Mouse (Mus musculus) C2C12 (cell line): ENCODE measurements around the gene Krt7. TPM values are rescaled to one million over a fixed set of nuclear protein-coding genes. Genes with fewer than 3 reads are reported as not detected.
A peak's percentile ranks its signal among the peaks of the same experiment; 100 is the strongest.

Experiments used
- H3K27me3 ChIP-seq: one replicate; pipeline ENCODE4 v1.6.1; 2011; ENCODE audit not compliant: control insufficient read depth, insufficient read depth, insufficient read length
- H3K36me3 ChIP-seq: one replicate; pipeline ENCODE4 v1.6.1; 2011; ENCODE audit not compliant: control insufficient read depth, insufficient read depth
- H3K4me3 ChIP-seq: one replicate; pipeline ENCODE4 v1.5.1; 2011; ENCODE audit warnings: mild to moderate bottlenecking, control low read depth; ENCODE audit not compliant: poor library complexity, insufficient read depth, severe bottlenecking
- H3K79me2 ChIP-seq: one replicate; pipeline ENCODE4 v1.6.1; 2011; ENCODE audit not compliant: control insufficient read depth, insufficient read depth
- H3K79me3 ChIP-seq: one replicate; pipeline ENCODE4 v1.6.1; 2011; ENCODE audit warnings: low read depth, control low read depth
- H3ac ChIP-seq: one replicate; pipeline ENCODE3; 2011; ENCODE audit warnings: low read depth; ENCODE audit not compliant: control insufficient read depth, insufficient read length
- CEBPB ChIP-seq: IDR thresholded peaks from one replicate; pipeline ENCODE4 v1.6.1; 2011; ENCODE audit warnings: low read depth, mild to moderate bottlenecking, control low read depth, moderate library complexity
- CTCF ChIP-seq: IDR thresholded peaks from one replicate; pipeline ENCODE4 v1.5.1; 2011; ENCODE audit not compliant: control insufficient read depth, insufficient read depth, insufficient read length
- FOSL1 ChIP-seq: IDR thresholded peaks from one replicate; pipeline ENCODE4 v1.8.0; 2011; ENCODE audit warnings: mild to moderate bottlenecking, low read length; ENCODE audit not compliant: poor library complexity, insufficient read depth, severe bottlenecking
- MAX ChIP-seq: IDR thresholded peaks from one replicate; pipeline ENCODE4 v1.6.1; 2011; ENCODE audit warnings: mild to moderate bottlenecking, control low read depth
- MYOD1 ChIP-seq: IDR thresholded peaks from one replicate; pipeline ENCODE4 v1.6.1; 2011; ENCODE audit warnings: low read depth; ENCODE audit not compliant: control insufficient read depth, insufficient read length
- MYOG ChIP-seq: IDR thresholded peaks from one replicate; pipeline ENCODE4 v1.6.1; 2011; ENCODE audit not compliant: control insufficient read depth, insufficient read length; ENCODE audit errors: extremely low read depth
- USF1 ChIP-seq: IDR thresholded peaks from one replicate; pipeline ENCODE4 v1.6.1; 2011; ENCODE audit warnings: low read depth, mild to moderate bottlenecking, control low read depth, moderate library complexity
- microRNA-seq: library from miRNA; unstranded; fragments of <30 nt; microRNA quantifications from one replicate; pipeline ENCODE4, GENCODE M21; 2019; ENCODE audit warnings: borderline microRNAs expressed
- polyA plus RNA-seq: library from polyadenylated mRNA; unstranded; fragments of >200 nt; fragmentation: generic; extraction: Trizol; gene quantifications from one replicate; pipeline ENCODE4 v1.2.1, GENCODE M21; 2012; ENCODE audit warnings: missing spikeins

The Krt7 gene
- polyA plus RNA-seq, 1 experiment, result 0.04 TPM

- Histone ChIP-seq H3K79me3 (no peaks in the 10 kb centered on the region), H3K4me3 (no peak within 1 kb of the TSS)
- TF ChIP-seq CEBPB (no peak), MAX (peak; percentile 47), FOSL1 (peak; percentile 54)
Measured at GRCm38 (mm10) chr15:101472952-101473528, 62.2 kb downstream of the Krt7 start, which contains the start of gene Krt86. TSS of gene Krt86 (plus strand) at chr15:101473478.

GRCm38 (mm10) chr15:101479007-101479665, 68.3 kb downstream of the Krt7 start:
- Histone ChIP-seq H3K36me3 (no peaks in the 10 kb centered on the region), H3K79me3 (no peaks in the 10 kb centered on the region), H3K4me3 (no peak overlapping the region), H3ac (no peak overlapping the region), H3K79me2 (no peaks in the 10 kb centered on the region), H3K27me3 (peaks cover 76% of the 10 kb centered on the region)
- TF ChIP-seq MYOD1 (no peak), MAX (no peak), FOSL1 (no peak), CTCF (no peak), USF1 (no peak), CEBPB (no peak), MYOG (no peak)

More at GRCm38 (mm10) chr15:101472952-101473528, 62.2 kb downstream of the Krt7 start, which contains the start of gene Krt86:
- H3K36me3 ChIP-seq, result no peaks in the 10 kb centered on the region
- no peaks in the 10 kb centered on the region for H3K79me2 ChIP-seq
- no peak within 1 kb of the TSS for H3ac ChIP-seq
- H3K27me3 ChIP-seq, result peaks cover 27% of the 10 kb centered on the region

GRCm38 (mm10) chr15:101479666-101480060, 68.8 kb downstream of the Krt7 start:
- no peaks in the 10 kb centered on the region for H3K36me3 ChIP-seq
- H3K4me3 ChIP-seq, result no peak overlapping the region
- peaks cover 80% of the 10 kb centered on the region for H3K27me3 ChIP-seq
- no peaks in the 10 kb centered on the region for H3K79me2 ChIP-seq
- TF ChIP-seq FOSL1 (no peak), MYOG (no peak), MAX (no peak), CTCF (no peak), CEBPB (no peak), MYOD1 (no peak), USF1 (no peak)
- no peaks in the 10 kb centered on the region for H3K79me3 ChIP-seq
- no peak overlapping the region for H3ac ChIP-seq

Small RNAs within 50 kb of the gene (microRNA-seq; reads per million reads assigned to microRNA genes)
- gene Mir1941, result 7.7 reads per million, percentile 56 among the genes with 10 or more reads in this experiment

Other genes starting within 250 kb of the Krt7 start
- gene Acvr1b, start 237.0 kb upstream of the Krt7 start, polyA plus RNA-seq, result 3.8 TPM
- 7.1 TPM for gene Grasp, start 186.9 kb upstream of the Krt7 start, polyA plus RNA-seq
- 8.1 TPM for gene Nr4a1, start 156.8 kb upstream of the Krt7 start, polyA plus RNA-seq
- gene Atg101, start 126.8 kb upstream of the Krt7 start, polyA plus RNA-seq, result 61.3 TPM
- 0.06 TPM for gene 6030408B16Rik, start 117.8 kb upstream of the Krt7 start, polyA plus RNA-seq
- 10.1 TPM for gene Krt80, start 40.9 kb upstream of the Krt7 start, polyA plus RNA-seq
- not detected for gene Krt87, start 27.8 kb downstream of the Krt7 start, polyA plus RNA-seq
- gene Krt88, start 36.7 kb downstream of the Krt7 start, polyA plus RNA-seq, result not detected
- gene Krt81, start 52.7 kb downstream of the Krt7 start, polyA plus RNA-seq, result not detected
- gene Krt86, start 62.4 kb downstream of the Krt7 start, polyA plus RNA-seq, result not detected
- gene Krt83, start 80.5 kb downstream of the Krt7 start, polyA plus RNA-seq, result not detected
- not detected for gene Gm49425, start 106.2 kb downstream of the Krt7 start, polyA plus RNA-seq
- gene Krt84, start 121.8 kb downstream of the Krt7 start, polyA plus RNA-seq, result not detected
- gene Krt82, start 139.6 kb downstream of the Krt7 start, polyA plus RNA-seq, result not detected
- gene Krt90, start 151.9 kb downstream of the Krt7 start, polyA plus RNA-seq, result not detected
- gene Krt75, start 162.9 kb downstream of the Krt7 start, polyA plus RNA-seq, result not detected
- not detected for gene Gm5414, start 217.1 kb downstream of the Krt7 start, polyA plus RNA-seq
- gene Gm5478, start 236.3 kb downstream of the Krt7 start, polyA plus RNA-seq, result not detected